Mouse (Mus musculus) spleen, adult 2 months (tissue): ENCODE data around the gene Cant1. TPM values are rescaled to one million over a fixed set of nuclear protein-coding genes. Genes with fewer than 3 reads are reported as not detected.
"Not testable (repeated sequence)": the region's sequence is repeated elsewhere in the genome, so short reads cannot be mapped to it uniquely, and the experiment has no call there.

Source experiments
- DNase-seq, 2 experiments: peaks; one replicate each; pipeline versions ENCODE4 v3.0.0 to v3.0.0-alpha.2; 2012 to 2021; ENCODE audit warnings: low spot score in 2 of 2, low read depth in 1 of 2
- H3K27ac ChIP-seq: fragments of 200-500 bp; 2 replicates; pipeline ENCODE4 v1.5.1; 2012; ENCODE audit warnings: low read length, inconsistent platforms; ENCODE audit not compliant: insufficient read depth
- H3K27me3 ChIP-seq: fragments of 200-500 bp; 2 replicates; pipeline ENCODE4 v1.6.1; 2012; ENCODE audit warnings: mild to moderate bottlenecking, moderate library complexity, low read length, inconsistent platforms; ENCODE audit not compliant: control insufficient read depth, insufficient read depth
- H3K36me3 ChIP-seq: fragments of 200-500 bp; 2 replicates; pipeline ENCODE4 v1.6.1; 2012; ENCODE audit warnings: mild to moderate bottlenecking, low read length, inconsistent platforms; ENCODE audit not compliant: control insufficient read depth, insufficient read depth
- H3K4me1 ChIP-seq: fragments of 200-500 bp; 2 replicates; pipeline ENCODE4 v1.6.1; 2011; ENCODE audit warnings: inconsistent platforms; ENCODE audit not compliant: control insufficient read depth, insufficient read depth, insufficient read length
- H3K4me3 ChIP-seq: fragments of 200-500 bp; 2 replicates; pipeline ENCODE4 v1.5.1; 2011; ENCODE audit warnings: mild to moderate bottlenecking, inconsistent platforms; ENCODE audit not compliant: insufficient read depth, insufficient read length; ENCODE audit errors: extremely low read depth
- CTCF ChIP-seq: fragments of 200-500 bp; IDR thresholded peaks from 2 replicates; pipeline ENCODE4 v1.5.1; 2011; ENCODE audit warnings: mild to moderate bottlenecking, inconsistent platforms; ENCODE audit not compliant: insufficient read depth, insufficient read length, insufficient replicate concordance; ENCODE audit errors: extremely low read depth
- POLR2A ChIP-seq: fragments of 200-500 bp; IDR thresholded peaks from 2 replicates; pipeline ENCODE4 v1.6.1; 2011; ENCODE audit warnings: low read depth, low read length, inconsistent platforms
- WGBS: fragments of 180-500 bp; shearing (Covaris S2); methylation state at CpG from one replicate; pipeline ENCODE4 v1.1.7; 2018; 5-methylcytosine and 5-hydroxymethylcytosine counted together
- polyA plus RNA-seq: library from polyadenylated mRNA; depleted of rRNA; stranded (reverse); fragments of >200 nt; gene quantifications from 2 replicates; pipeline ENCODE4 v1.2.3, GENCODE M21; 2012

The Cant1 gene
- polyA plus RNA-seq, 1 experiment = 42.7 TPM

DNA sequence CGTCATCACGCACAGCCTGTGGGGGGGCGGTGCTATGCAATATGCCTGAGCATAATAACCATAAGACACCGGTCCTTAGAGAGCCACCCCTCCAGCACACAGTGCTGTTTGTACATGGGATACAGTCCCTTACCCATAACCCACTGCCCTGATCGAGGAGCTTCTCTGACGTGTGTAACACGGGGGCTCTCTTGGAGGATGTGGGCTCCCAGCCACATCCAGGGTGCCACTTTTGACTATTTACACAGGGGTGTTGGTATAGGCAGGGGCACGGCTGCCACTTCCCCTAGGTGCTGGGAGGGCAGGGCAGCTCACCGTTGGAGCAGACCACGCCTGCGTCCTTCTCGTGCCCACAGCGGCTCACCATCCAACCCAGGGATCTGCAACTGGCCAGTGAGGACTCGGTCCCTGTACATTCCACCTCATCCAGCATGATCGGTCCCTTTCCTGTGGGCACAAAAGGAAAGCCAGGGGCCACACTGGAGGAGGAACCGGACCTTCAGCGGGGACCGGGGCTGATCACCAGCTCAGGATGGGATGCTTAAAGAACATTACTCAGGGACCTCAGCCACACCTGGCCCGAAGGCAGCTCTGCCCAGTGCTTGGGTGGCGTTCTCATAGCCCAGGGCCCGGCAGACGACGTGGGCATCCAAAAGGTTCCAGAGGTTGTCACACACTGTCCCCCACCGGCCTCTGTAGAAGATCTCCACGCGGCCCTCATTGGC is 20.9 kb downstream of the Cant1 start:
- 90% methylated on average over 26 of the region's 26 CpGs for WGBS
- no peak overlapping the region for H3K4me3 ChIP-seq
- DNase-seq = no peak
- H3K36me3 ChIP-seq = peaks cover 30% of the 10 kb centered on the region
- no peaks in the 10 kb centered on the region for H3K27me3 ChIP-seq
- H3K4me1 ChIP-seq = peaks cover 17% of the 10 kb centered on the region; the same call in 1 of the 2 replicates
- H3K27ac ChIP-seq = no peak overlapping the region
- no peak for TF ChIP-seq CTCF
- no peak for TF ChIP-seq POLR2A

DNA sequence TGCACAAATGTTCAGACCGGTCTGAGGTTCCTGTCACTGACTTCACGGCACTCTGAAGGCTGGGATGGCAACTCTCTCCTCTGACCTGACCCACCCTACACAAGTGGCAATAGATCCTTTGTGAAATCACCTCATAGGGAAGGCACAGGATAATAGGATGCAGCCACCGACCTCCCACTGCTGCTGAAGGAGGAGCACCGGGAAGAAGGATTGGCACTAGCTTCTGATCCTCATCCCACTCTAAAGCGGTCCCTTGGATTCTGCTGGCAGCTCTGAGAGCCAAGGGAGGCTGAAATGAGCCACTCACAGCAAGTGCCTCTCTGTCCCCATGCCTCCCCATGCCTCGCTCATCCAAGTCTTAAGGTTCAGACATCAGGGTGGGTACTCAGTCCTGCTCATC is 24.3 kb downstream of the Cant1 start:
- no peaks in the 10 kb centered on the region for H3K27me3 ChIP-seq
- no peak overlapping the region for H3K27ac ChIP-seq
- H3K4me3 ChIP-seq = no peak overlapping the region
- DNase-seq = no peak
- H3K36me3 ChIP-seq = peaks cover 32% of the 10 kb centered on the region
- TF ChIP-seq CTCF = no peak
- no peak for TF ChIP-seq POLR2A
- 88% methylated on average over 6 of the region's 6 CpGs for WGBS
- no peaks in the 10 kb centered on the region for H3K4me1 ChIP-seq

DNA sequence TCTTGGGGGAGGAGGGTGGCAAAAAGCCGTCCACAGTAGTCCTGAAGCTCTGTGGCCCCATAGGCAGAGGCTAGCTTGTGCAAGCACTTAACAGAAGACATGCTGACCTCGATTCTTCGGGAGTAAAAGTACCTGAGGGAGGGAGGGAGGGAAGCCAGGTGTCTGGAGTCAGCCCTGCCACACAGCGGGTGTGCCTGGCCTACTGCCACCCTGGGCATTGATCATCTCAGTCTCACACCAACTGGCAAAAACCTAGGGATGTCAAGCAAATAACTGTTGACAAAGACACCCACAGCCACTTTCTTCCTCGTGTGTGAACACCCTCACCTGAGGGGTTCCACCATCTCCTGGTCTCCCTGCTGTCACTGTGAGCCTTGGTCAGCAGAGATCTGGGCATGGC is 24.9 kb downstream of the Cant1 start:
- 84% methylated on average over 5 of the region's 5 CpGs for WGBS
- Histone ChIP-seq H3K27ac (no peak overlapping the region), H3K36me3 (peaks cover 32% of the 10 kb centered on the region), H3K4me1 (no peaks in the 10 kb centered on the region), H3K4me3 (no peak overlapping the region), H3K27me3 (no peaks in the 10 kb centered on the region)
- TF ChIP-seq POLR2A (no peak), CTCF (no peak)
- DNase-seq = no peak

DNA sequence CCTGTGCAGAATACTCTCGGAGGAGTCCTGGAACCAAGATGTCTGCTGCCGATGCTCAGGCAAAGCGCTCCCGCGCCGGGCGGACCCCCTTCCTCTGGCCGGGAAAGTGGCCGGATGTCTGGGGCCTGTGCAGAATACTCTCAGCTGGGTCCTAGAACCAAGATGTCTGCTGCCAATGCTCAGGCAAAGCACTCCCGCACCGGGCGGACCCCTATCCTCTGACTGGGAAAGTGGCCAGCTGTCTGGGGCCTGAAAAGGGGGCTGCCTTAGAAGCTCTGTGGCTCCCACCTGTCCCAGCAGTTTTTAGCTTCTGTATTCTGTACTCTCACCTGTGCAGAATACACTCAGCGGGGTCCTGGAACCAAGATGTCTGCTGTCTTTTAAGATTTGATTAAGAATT is 31.1 kb downstream of the Cant1 start:
- not testable (repeated sequence) for H3K36me3 ChIP-seq, H3K4me1 ChIP-seq, H3K4me3 ChIP-seq, H3K27me3 ChIP-seq, DNase-seq, H3K27ac ChIP-seq
- 88% methylated on average over 13 of the region's 13 CpGs for WGBS

DNA sequence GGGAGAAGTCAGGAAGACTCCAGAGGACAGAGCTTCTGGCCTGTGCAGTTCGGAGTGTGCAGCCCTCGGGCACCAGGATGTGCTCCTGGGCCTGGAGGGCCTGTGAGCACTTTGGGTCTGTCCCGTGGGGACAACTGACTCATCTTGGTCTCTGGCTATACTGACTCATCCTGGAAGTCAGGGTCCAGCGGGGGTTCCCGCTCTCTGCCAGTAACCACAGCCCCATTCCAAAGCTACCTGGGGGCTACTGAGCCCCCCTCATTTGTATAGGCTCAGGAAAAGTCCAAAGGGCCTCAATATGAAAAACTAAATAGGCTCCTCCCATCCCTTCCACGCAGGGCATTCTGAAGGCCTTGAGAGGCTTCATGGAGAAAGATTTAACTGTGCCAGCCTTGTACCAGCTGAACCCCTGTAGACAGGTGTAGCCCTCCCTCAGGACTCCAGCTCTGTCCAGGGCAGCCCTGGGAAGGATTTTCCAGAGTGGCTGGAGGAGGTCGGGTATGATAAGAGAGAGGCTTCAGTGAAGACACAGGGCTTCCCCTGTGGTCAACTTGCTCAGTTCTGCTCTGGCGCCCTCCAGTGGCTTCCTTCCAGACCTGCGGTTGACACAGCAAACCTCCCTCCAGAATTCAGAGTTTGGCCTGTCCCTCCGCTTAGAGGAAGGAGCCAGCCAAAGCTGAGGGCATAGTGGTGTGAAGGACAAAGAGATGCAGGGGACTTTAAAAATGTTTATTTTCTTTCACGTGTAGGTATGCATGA is 39.5 kb downstream of the Cant1 start:
- no peaks in the 10 kb centered on the region for H3K36me3 ChIP-seq
- H3K4me1 ChIP-seq = no peaks in the 10 kb centered on the region; the same call in 1 of the 2 replicates
- H3K4me3 ChIP-seq = no peak overlapping the region
- no peaks in the 10 kb centered on the region for H3K27me3 ChIP-seq
- no peak overlapping the region for H3K27ac ChIP-seq
- no peak for TF ChIP-seq POLR2A
- TF ChIP-seq CTCF = peak; percentile 85
- WGBS = 41% methylated on average over 11 of the region's 11 CpGs
- DNase-seq = peak; percentile 31 to 70

DNA sequence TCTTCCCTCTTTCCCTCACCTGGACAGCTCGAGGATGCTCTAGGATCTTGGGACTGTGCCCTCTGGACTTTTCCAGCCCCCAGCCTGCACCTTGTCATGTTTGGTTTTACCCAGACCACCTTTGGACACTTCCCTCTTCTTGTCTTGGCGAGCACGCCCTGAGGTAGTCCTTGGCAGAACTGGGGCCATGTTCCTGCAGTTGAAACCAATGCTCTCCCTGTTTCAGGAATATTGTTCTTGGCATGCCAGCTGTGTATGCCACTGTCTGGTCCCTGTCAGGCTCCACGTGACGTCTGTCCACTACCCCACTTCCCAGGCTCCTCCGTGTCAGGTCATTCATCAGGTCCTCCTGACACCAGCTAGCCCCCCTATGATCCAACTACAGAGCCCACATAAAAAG is 40.2 kb downstream of the Cant1 start:
- WGBS = 87% methylated on average over 6 of the region's 6 CpGs
- no peak for TF ChIP-seq POLR2A
- TF ChIP-seq CTCF = no peak
- no peak for DNase-seq
- H3K27me3 ChIP-seq = no peaks in the 10 kb centered on the region
- no peak overlapping the region for H3K27ac ChIP-seq
- H3K36me3 ChIP-seq = no peaks in the 10 kb centered on the region
- no peaks in the 10 kb centered on the region; the same call in 1 of the 2 replicates for H3K4me1 ChIP-seq
- H3K4me3 ChIP-seq = no peak overlapping the region

DNA sequence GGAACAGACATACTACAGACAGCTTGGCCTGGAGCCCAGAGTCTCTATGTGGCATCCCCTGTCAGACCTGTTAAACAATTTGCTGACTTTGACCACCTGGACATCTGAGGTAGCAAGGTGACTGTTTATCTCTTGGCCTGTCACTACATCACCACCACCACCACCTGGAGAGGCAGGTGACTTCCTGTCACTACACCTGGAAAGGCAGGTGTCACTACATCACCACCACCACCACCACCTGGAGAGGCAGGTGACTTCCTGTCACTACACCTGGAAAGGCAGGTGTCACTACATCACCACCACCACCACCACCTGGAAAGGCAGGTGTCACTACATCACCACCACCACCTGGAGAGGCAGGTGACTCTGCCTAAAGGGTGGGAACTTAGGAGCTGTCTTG is 42.6 kb downstream of the Cant1 start:
- H3K36me3 ChIP-seq, DNase-seq, H3K27ac ChIP-seq, H3K27me3 ChIP-seq, H3K4me1 ChIP-seq, H3K4me3 ChIP-seq: not testable (repeated sequence)
